Mouse (Mus musculus) ovary, postnatal 10 days (tissue): ENCODE measurements at regions not wholly inside any gene's neighbourhood (a gene's known extent, or its start where the extent isn't known, plus 50 kb on each side); places are given as distances from the start of the nearest gene placed in this dataset.

Source experiments
- DNase-seq: peaks from one replicate; pipeline ENCODE4 v3.0.0; 2022; ENCODE audit warnings: low spot score

GRCm38 (mm10) chr19:14668512-14669181 is 70.8 kb upstream of the Tle4 start:
- no peak for DNase-seq

DNA sequence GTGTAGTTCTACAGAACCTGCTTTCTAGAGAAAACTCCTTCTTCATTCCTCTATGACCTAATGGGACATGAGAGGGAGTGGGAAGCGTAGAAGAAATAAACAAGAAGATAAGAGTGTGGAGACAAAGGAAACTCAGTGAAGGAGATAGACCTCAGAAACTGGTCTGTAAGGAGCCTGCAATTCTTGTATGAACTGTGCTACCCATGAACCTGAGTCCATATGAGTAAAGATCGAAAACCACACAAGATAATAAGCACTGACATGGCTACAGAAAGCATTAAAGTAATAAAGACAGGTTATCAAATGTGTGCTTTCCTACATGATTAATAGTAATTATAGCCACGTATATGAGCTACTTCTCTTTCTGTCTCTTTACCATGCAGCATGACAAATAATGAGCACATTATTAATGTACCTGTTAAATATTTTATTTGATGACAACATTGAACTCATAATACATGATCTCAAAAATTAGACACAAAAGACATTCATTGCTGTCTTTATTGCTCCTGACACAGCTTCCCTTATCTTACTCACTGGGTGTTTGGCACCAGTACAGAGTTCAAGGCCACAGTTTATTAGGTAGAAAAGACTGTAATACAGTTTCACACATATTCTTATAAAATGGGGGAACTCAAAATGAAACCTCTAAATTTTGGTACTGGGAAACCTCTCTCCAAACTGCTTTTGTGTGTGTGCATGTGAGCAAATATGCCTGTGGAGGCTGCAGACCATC is 67.0 kb upstream of the Tle4 start:
- no peak for DNase-seq

DNA sequence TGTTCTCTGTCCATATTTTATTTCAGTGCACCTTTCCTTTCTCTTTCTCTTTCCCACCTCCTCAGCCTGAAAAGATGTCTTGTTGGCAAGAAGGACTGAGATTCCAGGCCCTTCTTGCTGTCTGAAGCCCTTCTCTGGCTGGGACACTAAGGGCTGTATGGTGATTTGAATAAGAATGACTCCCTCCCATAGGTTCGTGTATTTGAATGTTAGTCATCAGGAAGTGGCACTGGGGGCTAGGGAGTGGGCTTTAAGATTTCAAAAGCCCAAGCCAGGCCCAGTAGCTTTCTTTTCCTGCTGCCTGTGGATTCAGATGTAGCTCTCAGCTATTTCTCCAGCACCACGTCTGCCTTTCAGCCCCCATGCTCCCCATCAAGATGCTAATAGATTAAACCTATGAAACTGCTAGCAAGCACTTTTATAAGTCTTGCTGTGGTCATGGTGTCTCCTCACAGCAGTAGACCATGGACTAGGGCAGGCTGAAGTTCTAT is 66.3 kb upstream of the Tle4 start:
- no peak for DNase-seq

- DNase-seq = no peak
These were observed 65.5 kb upstream of the Tle4 start for GRCm38 (mm10) chr19:14663350-14663749.

DNA sequence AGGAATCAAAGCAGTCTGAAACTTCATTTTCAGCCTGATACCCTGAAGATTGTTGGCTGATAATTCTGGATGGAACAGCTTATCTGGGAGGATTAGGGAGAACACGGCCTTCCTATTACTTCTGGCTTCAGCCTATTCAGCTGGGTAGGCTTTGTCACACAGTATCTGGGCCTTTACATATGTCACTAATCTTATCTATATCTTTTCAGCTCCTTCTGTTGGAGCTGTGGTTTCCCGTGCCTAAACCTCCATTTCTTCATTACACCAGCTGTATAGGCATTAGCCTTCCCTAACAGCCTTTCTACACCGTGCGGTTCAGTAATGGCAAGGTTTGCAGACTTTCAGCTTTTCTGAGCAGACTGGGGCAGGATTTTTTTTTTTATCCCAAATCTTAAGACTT is 61.9 kb upstream of the Tle4 start:
- DNase-seq = no peak

DNA sequence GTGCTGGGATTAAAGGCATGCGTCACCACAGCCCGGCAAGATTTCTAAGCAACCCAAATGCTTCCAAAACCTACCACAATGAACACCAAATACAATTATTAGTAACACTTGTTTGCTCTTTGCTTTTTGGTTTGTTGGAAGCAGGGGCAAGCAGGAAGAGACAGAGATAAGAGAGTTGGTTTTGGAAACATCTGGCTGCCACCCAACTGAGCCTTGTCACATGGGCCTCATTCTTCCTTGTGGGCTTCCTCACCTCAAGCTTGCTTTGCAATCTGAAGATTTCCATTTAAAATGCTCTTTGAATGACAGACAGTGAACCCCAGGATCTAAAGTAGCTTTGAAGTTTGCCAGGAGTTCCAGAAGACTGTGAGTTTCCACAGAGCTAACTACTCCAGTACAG is 60.6 kb upstream of the Tle4 start:
- no peak for DNase-seq

DNA sequence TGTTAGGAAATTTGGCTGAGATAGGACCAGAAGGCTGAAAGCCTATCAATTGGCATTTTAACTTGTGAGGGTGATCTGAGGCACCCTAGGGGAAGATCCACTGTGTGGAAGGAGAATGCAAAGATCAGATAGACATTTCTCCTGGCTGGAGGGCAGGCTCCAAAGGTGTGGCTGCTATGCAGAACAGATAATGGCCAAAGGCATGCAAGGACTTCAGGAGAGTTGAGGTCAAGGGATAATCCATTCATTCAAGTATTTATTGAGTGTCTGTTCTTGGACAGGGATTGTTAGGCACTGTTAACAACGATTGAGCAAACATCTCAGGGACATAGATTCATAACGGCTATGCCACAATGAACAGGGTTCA is 58.2 kb upstream of the Tle4 start:
- DNase-seq = no peak

DNA sequence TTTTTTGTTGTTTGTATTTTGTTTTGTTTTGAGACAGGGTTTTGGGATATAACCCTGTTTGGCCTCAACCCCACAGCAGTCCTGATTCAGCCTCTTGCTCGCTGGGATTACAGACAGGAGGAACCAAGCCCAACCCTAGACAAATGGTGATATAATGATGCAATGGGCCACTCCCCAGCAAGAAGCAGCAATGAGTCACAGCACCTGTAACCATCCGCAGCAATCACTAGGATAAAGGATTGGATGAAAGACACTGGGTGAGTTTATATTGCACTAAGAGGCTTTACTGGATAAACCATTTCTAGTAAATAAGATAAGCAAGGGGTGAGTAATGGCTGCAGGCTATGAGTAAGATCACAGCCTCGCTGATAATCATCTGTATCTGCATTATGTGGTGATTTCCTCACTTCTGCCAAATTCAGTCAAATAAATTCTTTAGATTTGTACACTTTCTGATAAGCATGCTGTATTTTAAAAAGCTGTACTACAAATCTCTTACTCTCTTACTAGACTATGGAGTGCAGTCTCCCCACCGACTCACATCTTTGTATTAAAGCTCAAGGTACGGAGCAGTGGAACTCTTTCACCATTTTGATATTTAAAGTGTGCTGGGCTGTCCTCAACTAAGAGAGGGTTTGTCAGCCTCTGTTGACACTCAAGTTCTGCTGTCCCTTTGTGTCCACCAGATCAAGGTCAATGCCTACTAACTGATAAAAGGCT is 57.6 kb upstream of the Tle4 start:
- DNase-seq = no peak
